11 mouse cellular contexts compared by ENCODE assay signal in the genomic region with DNA sequence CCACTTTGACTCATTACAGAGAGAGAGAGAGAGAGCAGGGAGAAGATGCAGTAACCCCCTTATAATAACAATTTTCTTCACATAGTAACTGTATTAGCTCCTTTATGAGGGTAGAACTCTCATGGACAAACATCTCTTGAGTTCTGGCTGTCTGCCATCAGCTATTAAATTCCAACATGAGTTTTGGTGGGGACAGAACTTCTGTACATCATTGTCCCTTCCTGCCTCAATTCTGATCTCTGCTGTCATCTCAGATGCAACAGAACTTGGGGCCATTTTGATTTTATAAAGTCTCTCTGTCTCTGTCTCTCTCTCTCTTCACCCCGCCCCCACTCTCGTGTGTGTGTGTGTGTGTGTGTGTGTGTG.
DNase-seq lines count a peak whose midpoint lies in the region; ATAC-seq and TF ChIP-seq lines count a peak whose summit lies in the region.
"Had no signal": no experiment of that assay in that cellular context is flagged by ENCODE, and none has a peak within 500 bp of the region (broad histone marks: within the 10 kb centered on the region; RNA-seq: fewer than 3 reads in every experiment).

No protein-coding gene starts in this region.

- H3K4me2 ChIP-seq in heart, embryonic 11.5 days = no peak overlapping the region
- H3K4me2 ChIP-seq in lung, embryonic 14.5 days = no peak overlapping the region
- H3K4me2 ChIP-seq in intestine, embryonic 16.5 days (ENCODE audit: low read depth, low read length) = no peak overlapping the region
- no peak overlapping the region for H3K4me2 ChIP-seq in stomach, embryonic 15.5 days
- H3K4me2 ChIP-seq: liver, embryonic 12.5 days; neural tube, embryonic 12.5 days had no signal

- H3K27ac ChIP-seq in heart, embryonic 11.5 days (ENCODE audit: low read depth, low read length) = peak overlapping the region; percentile 62
- H3K27ac ChIP-seq in lung, embryonic 14.5 days (ENCODE audit: low read depth) = peak overlapping the region; percentile 43; the same call in 1 of the 2 replicates
- H3K27ac ChIP-seq in intestine, embryonic 16.5 days (ENCODE audit: low read length) = peak overlapping the region; percentile 87
- H3K27ac ChIP-seq in stomach, embryonic 15.5 days = peak overlapping the region; percentile 82; the same call in 1 of the 2 replicates
- H3K27ac ChIP-seq: neural tube, embryonic 12.5 days had no signal

- H3K27me3 ChIP-seq in heart, embryonic 11.5 days (ENCODE audit: control insufficient read depth, insufficient read depth, low read length) = no peaks in the 10 kb centered on the region
- no peaks in the 10 kb centered on the region for H3K27me3 ChIP-seq in lung, embryonic 14.5 days (ENCODE audit: insufficient read depth, low read length)
- H3K27me3 ChIP-seq in intestine, embryonic 16.5 days (replicated peaks; ENCODE audit: control insufficient read depth, insufficient read depth, low read length) = no peaks in the 10 kb centered on the region
- no peaks in the 10 kb centered on the region for H3K27me3 ChIP-seq in stomach, embryonic 15.5 days (replicated peaks)
- H3K27me3 ChIP-seq: liver, embryonic 12.5 days; neural tube, embryonic 12.5 days had no signal

- ATAC-seq in heart, embryonic 11.5 days (replicated peaks; ENCODE audit: insufficient number of reproducible peaks, low FRiP score, low TSS enrichment) = no peak
- no peak for ATAC-seq in lung, embryonic 14.5 days (ENCODE audit: insufficient read depth)
- ATAC-seq in intestine, embryonic 16.5 days = no peak
- no peak for ATAC-seq in stomach, embryonic 15.5 days (ENCODE audit: insufficient read depth, low FRiP score, low read depth)
- ATAC-seq: liver, embryonic 12.5 days had no signal

- no peak overlapping the region for H3K9ac ChIP-seq in heart, embryonic 11.5 days (ENCODE audit: low read depth, low read length)
- no peak overlapping the region for H3K9ac ChIP-seq in lung, embryonic 14.5 days
- H3K9ac ChIP-seq in intestine, embryonic 16.5 days (ENCODE audit: low read depth, low read length) = no peak overlapping the region
- H3K9ac ChIP-seq in stomach, embryonic 15.5 days = no peak overlapping the region
- H3K9ac ChIP-seq: liver, embryonic 12.5 days; neural tube, embryonic 12.5 days had no signal

- WGBS in heart, embryonic 11.5 days (ENCODE audit: insufficient replicate concordance) = 68% methylated on average over 2 of the region's 2 CpGs
- WGBS in lung, embryonic 14.5 days = 60% methylated on average over 2 of the region's 2 CpGs
- 68% methylated on average over 2 of the region's 2 CpGs for WGBS in intestine, embryonic 16.5 days
- 83% methylated on average over 2 of the region's 2 CpGs for WGBS in stomach, embryonic 15.5 days

- H3K4me1 ChIP-seq in heart, embryonic 11.5 days (ENCODE audit: control insufficient read depth, insufficient read depth, low read length) = peaks cover 25% of the 10 kb centered on the region
- peaks cover 7% of the 10 kb centered on the region; the same call in 1 of the 2 replicates for H3K4me1 ChIP-seq in lung, embryonic 14.5 days (ENCODE audit: insufficient read depth)
- H3K4me1 ChIP-seq in intestine, embryonic 16.5 days (ENCODE audit: control insufficient read depth, insufficient read depth, low read length) = peaks cover 15% of the 10 kb centered on the region; the same call in 1 of the 2 replicates
- H3K4me1 ChIP-seq in stomach, embryonic 15.5 days = peaks cover 14% of the 10 kb centered on the region; the same call in 1 of the 2 replicates
- H3K4me1 ChIP-seq: liver, embryonic 12.5 days; neural tube, embryonic 12.5 days had no signal

- no peak for DNase-seq in heart, postnatal 36 days
- peak; percentile 73 for DNase-seq in lung, embryonic 14.5 days
- DNase-seq in lung, postnatal 25 days (ENCODE audit: low spot score) = no peak
- DNase-seq in urinary bladder, postnatal 10 days (ENCODE audit: low spot score) = no peak
- DNase-seq: right cerebral cortex, postnatal 14 days; thymus, adult 18-20 months had no signal

- no peaks in the 10 kb centered on the region for H3K36me3 ChIP-seq in heart, embryonic 11.5 days (ENCODE audit: control insufficient read depth, insufficient read depth, low read length)
- no peaks in the 10 kb centered on the region for H3K36me3 ChIP-seq in lung, embryonic 14.5 days (ENCODE audit: insufficient read depth)
- no peaks in the 10 kb centered on the region for H3K36me3 ChIP-seq in intestine, embryonic 16.5 days (ENCODE audit: control insufficient read depth, insufficient read depth, low read length)
- no peaks in the 10 kb centered on the region for H3K36me3 ChIP-seq in stomach, embryonic 15.5 days
- H3K36me3 ChIP-seq: liver, embryonic 12.5 days; neural tube, embryonic 12.5 days had no signal

- no peak overlapping the region for H3K4me3 ChIP-seq in heart, embryonic 11.5 days (ENCODE audit: low read depth, low read length)
- no peak overlapping the region for H3K4me3 ChIP-seq in lung, embryonic 14.5 days (ENCODE audit: low read depth, low read length)
- no peak overlapping the region for H3K4me3 ChIP-seq in intestine, embryonic 16.5 days (ENCODE audit: low read length)
- no peak overlapping the region for H3K4me3 ChIP-seq in stomach, embryonic 15.5 days (replicated peaks)
- H3K4me3 ChIP-seq: liver, embryonic 12.5 days; neural tube, embryonic 12.5 days had no signal

- intact Hi-C loops in heart, postnatal 36 days (cut with DNase I) = loop anchor here (2.0 kb wide), 1 partner anchor 30 kb away; no protein-coding TSS in a partner anchor

- TF ChIP-seq CTCF in lung, embryonic 14.5 days (IDR thresholded peaks at IDR 0.05; ENCODE audit: low read depth) = no peak

- no peaks in the 10 kb centered on the region for H3K9me3 ChIP-seq in heart, embryonic 11.5 days (replicated peaks; ENCODE audit: control insufficient read depth, low read length)
- H3K9me3 ChIP-seq in lung, embryonic 14.5 days (ENCODE audit: low read depth, low read length) = no peaks in the 10 kb centered on the region
- no peaks in the 10 kb centered on the region for H3K9me3 ChIP-seq in intestine, embryonic 16.5 days (ENCODE audit: control insufficient read depth, low read length)
- no peaks in the 10 kb centered on the region for H3K9me3 ChIP-seq in stomach, embryonic 15.5 days
- H3K9me3 ChIP-seq: liver, embryonic 12.5 days; neural tube, embryonic 12.5 days had no signal
